Mouse (Mus musculus) C2C12 (cell line): Measurements from ENCODE around the gene Itga1.

Source experiments
- CEBPB ChIP-seq: IDR thresholded peaks from one replicate; pipeline ENCODE4 v1.6.1; 2011; ENCODE audit warnings: low read depth, mild to moderate bottlenecking, control low read depth, moderate library complexity
- CTCF ChIP-seq: IDR thresholded peaks from one replicate; pipeline ENCODE4 v1.5.1; 2011; ENCODE audit not compliant: control insufficient read depth, insufficient read depth, insufficient read length
- FOSL1 ChIP-seq: IDR thresholded peaks from one replicate; pipeline ENCODE4 v1.8.0; 2011; ENCODE audit warnings: mild to moderate bottlenecking, low read length; ENCODE audit not compliant: poor library complexity, insufficient read depth, severe bottlenecking
- MAX ChIP-seq: IDR thresholded peaks from one replicate; pipeline ENCODE4 v1.6.1; 2011; ENCODE audit warnings: mild to moderate bottlenecking, control low read depth
- MYOD1 ChIP-seq: IDR thresholded peaks from one replicate; pipeline ENCODE4 v1.6.1; 2011; ENCODE audit warnings: low read depth; ENCODE audit not compliant: control insufficient read depth, insufficient read length
- MYOG ChIP-seq: IDR thresholded peaks from one replicate; pipeline ENCODE4 v1.6.1; 2011; ENCODE audit not compliant: control insufficient read depth, insufficient read length; ENCODE audit errors: extremely low read depth
- USF1 ChIP-seq: IDR thresholded peaks from one replicate; pipeline ENCODE4 v1.6.1; 2011; ENCODE audit warnings: low read depth, mild to moderate bottlenecking, control low read depth, moderate library complexity

DNA sequence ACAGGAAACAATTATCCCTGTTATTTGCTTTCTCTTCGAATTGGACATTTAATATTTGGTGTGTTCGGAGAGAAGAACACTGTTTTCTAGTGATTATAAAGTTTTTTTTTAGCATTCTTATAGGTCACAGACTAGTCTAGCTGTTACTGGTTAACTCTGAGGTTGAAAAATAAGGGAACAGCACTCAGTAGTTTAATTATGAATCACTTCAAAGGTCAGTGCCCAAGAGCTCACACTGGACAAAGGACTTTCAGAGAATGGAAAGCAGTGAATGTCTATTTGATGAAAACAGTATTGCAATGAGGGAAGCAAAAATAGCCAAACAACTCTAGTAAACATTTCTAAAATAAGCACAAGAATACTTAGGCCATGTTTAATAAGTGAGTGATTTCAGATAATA lies 41.8 kb upstream of the Itga1 start:
- TF ChIP-seq CTCF (no peak), MAX (no peak), MYOD1 (no peak), CEBPB (no peak), USF1 (no peak), MYOG (no peak), FOSL1 (no peak)
